In the genomic region with DNA sequence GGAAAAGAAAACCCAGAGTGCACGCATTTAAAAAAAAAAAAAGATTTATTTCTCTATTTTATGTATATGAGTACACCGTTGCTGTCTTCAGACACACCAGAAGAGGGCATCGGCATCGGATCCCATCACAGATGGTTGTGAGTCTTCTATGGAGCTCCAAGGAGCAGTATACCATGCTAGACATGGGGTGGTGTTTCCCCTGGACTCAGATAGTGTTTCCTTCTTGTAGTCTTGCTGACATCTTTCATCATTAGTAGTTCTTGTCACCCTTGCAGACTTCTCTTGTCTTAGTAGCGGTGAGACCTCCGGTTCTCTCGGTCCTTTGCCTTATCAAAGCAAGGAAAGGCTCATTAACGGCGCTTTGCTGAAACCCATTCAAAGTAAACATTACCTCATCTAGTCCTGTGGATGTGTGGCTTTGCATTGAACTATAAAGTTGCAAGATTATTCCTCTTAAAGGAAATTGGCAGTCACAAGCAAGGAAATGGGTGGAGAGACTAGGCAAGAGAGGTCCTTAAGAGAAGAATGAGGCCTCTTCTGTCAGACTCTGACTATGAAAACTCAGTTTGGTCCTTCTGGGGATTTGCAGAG, we compare ENCODE assay signal across 10 mouse cellular contexts. TPM values are rescaled to one million over a fixed set of nuclear protein-coding genes. Genes with fewer than 3 reads are reported as not detected.
DNase-seq lines count a peak whose midpoint lies in the region; ATAC-seq lines count a peak whose summit lies in the region.
"Had no signal": no experiment of that assay in that cellular context is flagged by ENCODE, and none has a peak within 500 bp of the region (broad histone marks: within the 10 kb centered on the region; RNA-seq: fewer than 3 reads in every experiment).

No protein-coding gene starts in this region.

- no peak overlapping the region for H3K4me3 ChIP-seq in heart, embryonic 16.5 days (ENCODE audit: low read length)
- no peak overlapping the region for H3K4me3 ChIP-seq in embryonic facial prominence, embryonic 10.5 days
- no peak overlapping the region for H3K4me3 ChIP-seq in limb, embryonic 11.5 days (ENCODE audit: low read depth, low read length)

- peaks cover 3% of the 10 kb centered on the region for H3K4me1 ChIP-seq in heart, embryonic 16.5 days (ENCODE audit: control insufficient read depth, insufficient read depth, low read length)
- H3K4me1 ChIP-seq in embryonic facial prominence, embryonic 10.5 days: peaks cover 8% of the 10 kb centered on the region
- no peaks in the 10 kb centered on the region for H3K4me1 ChIP-seq in limb, embryonic 11.5 days (ENCODE audit: control insufficient read depth, insufficient read depth, low read length)

- DNase-seq in heart, postnatal 25 days (ENCODE audit: low spot score): no peak
- peak; percentile 32 for DNase-seq in 3T3-L1 (ENCODE audit: low read depth, low spot score)
- DNase-seq in embryonic facial prominence, embryonic 10.5 days (ENCODE audit: low spot score): no peak
- no peak for DNase-seq in limb, embryonic 11.5 days (ENCODE audit: low spot score)
- no peak for DNase-seq in adrenal gland, adult (ENCODE audit: inconsistent age in 2 of 2, low spot score in 1 of 2)
- no peak for DNase-seq in gastrocnemius, adult 8-10 months (ENCODE audit: low spot score in 2 of 2)
- no peak for DNase-seq in cerebellum, adult 9-11 months
- DNase-seq: adrenal gland, adult 8-10 months had no signal

- peak overlapping the region; percentile 54; the same call in 1 of the 2 replicates for H3K4me2 ChIP-seq in heart, embryonic 16.5 days (ENCODE audit: low read depth, low read length)
- no peak overlapping the region for H3K4me2 ChIP-seq in limb, embryonic 11.5 days (ENCODE audit: low read depth, severe bottlenecking)

- H3K36me3 ChIP-seq in heart, embryonic 16.5 days (ENCODE audit: control insufficient read depth, insufficient read depth): no peaks in the 10 kb centered on the region
- no peaks in the 10 kb centered on the region for H3K36me3 ChIP-seq in embryonic facial prominence, embryonic 10.5 days (replicated peaks)
- H3K36me3 ChIP-seq in limb, embryonic 11.5 days (ENCODE audit: control insufficient read depth, insufficient read depth, low read length): no peaks in the 10 kb centered on the region

- no peak overlapping the region for H3K9ac ChIP-seq in heart, embryonic 16.5 days (ENCODE audit: low read length)
- no peak overlapping the region for H3K9ac ChIP-seq in limb, embryonic 11.5 days (ENCODE audit: low read length)
- H3K9ac ChIP-seq: liver, embryonic 14.5 days had no signal

- intact Hi-C loops in heart, postnatal 25 days (cut with DNase I): loop anchor here (2.0 to 10.0 kb wide), 2 partner anchors 150 to 182 kb away; no protein-coding TSS in a partner anchor

- 49% methylated on average over 9 of the region's 9 CpGs for WGBS in heart, embryonic 16.5 days
- WGBS in embryonic facial prominence, embryonic 10.5 days: 87% methylated on average over 9 of the region's 9 CpGs
- 75% methylated on average over 9 of the region's 9 CpGs for WGBS in limb, embryonic 11.5 days

- no peaks in the 10 kb centered on the region for H3K27me3 ChIP-seq in heart, embryonic 16.5 days (ENCODE audit: control insufficient read depth, insufficient read depth, low read length)
- no peaks in the 10 kb centered on the region for H3K27me3 ChIP-seq in embryonic facial prominence, embryonic 10.5 days (replicated peaks; ENCODE audit: low read depth, poor library complexity, severe bottlenecking)
- no peaks in the 10 kb centered on the region for H3K27me3 ChIP-seq in limb, embryonic 11.5 days (ENCODE audit: control insufficient read depth, insufficient read depth, low read length)

- ATAC-seq in heart, embryonic 16.5 days (replicated peaks; ENCODE audit: extremely low read depth, insufficient read depth, low FRiP score): peak; percentile 62
- peak; percentile 17; the same call in 1 of the 2 replicates for ATAC-seq in limb, embryonic 11.5 days (ENCODE audit: insufficient number of reproducible peaks, low FRiP score, low TSS enrichment, low read depth)

- no peaks in the 10 kb centered on the region for H3K9me3 ChIP-seq in heart, embryonic 16.5 days (replicated peaks; ENCODE audit: control insufficient read depth, low read length)
- H3K9me3 ChIP-seq in embryonic facial prominence, embryonic 10.5 days: no peaks in the 10 kb centered on the region
- H3K9me3 ChIP-seq in limb, embryonic 11.5 days (ENCODE audit: control insufficient read depth, low read length): no peaks in the 10 kb centered on the region

- peak overlapping the region; percentile 41 for H3K27ac ChIP-seq in heart, embryonic 16.5 days (ENCODE audit: low read length)
- H3K27ac ChIP-seq in embryonic facial prominence, embryonic 10.5 days (replicated peaks): peak overlapping the region; percentile 40; the same call in 1 of the 2 replicates
- no peak overlapping the region for H3K27ac ChIP-seq in limb, embryonic 11.5 days (replicated peaks; ENCODE audit: low read depth, low read length)
- H3K27ac ChIP-seq: liver, embryonic 14.5 days had no signal

RNA-seq across cellular contexts. Expression of gene E2f7, which starts 50.1 kb away (rescaled TPM):
- polyA plus RNA-seq in heart, embryonic 16.5 days (2015; fragmentation: Nextera tagmentation; extraction: Ambion mirVana): 13.5 and 14.3 TPM in 2 replicates
- 1 to 10 TPM in 1 of 2 experiments, under 1 TPM in 1; 0.59 to 1.9 TPM for total RNA-seq in heart, postnatal 25 days (2021)
- 41.9 and 42.4 TPM in 2 replicates for polyA plus RNA-seq in embryonic facial prominence, embryonic 10.5 days (2016; fragmentation: Nextera tagmentation; extraction: Ambion mirVana)
- 42.4 and 44.9 TPM in 2 replicates for polyA plus RNA-seq in limb, embryonic 11.5 days (2014; fragmentation: Nextera tagmentation; extraction: Ambion mirVana)
- total RNA-seq in gastrocnemius, adult 8-10 months (2022): 1 to 10 TPM in 1 of 4 experiments, under 1 TPM in 3; 0.17 to 1.0 (median 0.27) TPM
